Mouse (Mus musculus) neural tube, embryonic 15.5 days (tissue): ENCODE measurements at regions not wholly inside any gene's neighbourhood (a gene's known extent, or its start where the extent isn't known, plus 50 kb on each side); places are given as distances from the start of the nearest gene placed in this dataset.
A peak's percentile ranks its signal among the peaks of the same experiment; 100 is the strongest.

Source experiments
- ATAC-seq: fragments of 200-750 bp; cut with Nextera tagmentation; 2 replicates; pipeline ENCODE4 v1.8.0; 2017; ENCODE audit warnings: mild to moderate bottlenecking, moderate TSS enrichment, moderate library complexity; ENCODE audit not compliant: low FRiP score
- H3K27ac ChIP-seq: fragments of 300-500 bp; sonication (generic); replicated peaks from 2 replicates; pipeline ENCODE4 v1.5.1; 2015; ENCODE audit warnings: mild to moderate bottlenecking, inconsistent platforms
- H3K27me3 ChIP-seq: fragments of 300-500 bp; sonication (generic); replicated peaks from 2 replicates; pipeline ENCODE4 v1.6.1; 2015; ENCODE audit warnings: inconsistent platforms
- H3K36me3 ChIP-seq: fragments of 300-500 bp; sonication (generic); 2 replicates; pipeline ENCODE4 v1.6.1; 2015; ENCODE audit warnings: inconsistent platforms
- H3K4me1 ChIP-seq: fragments of 300-500 bp; sonication (generic); 2 replicates; pipeline ENCODE4 v1.6.1; 2015; ENCODE audit warnings: inconsistent platforms
- H3K4me2 ChIP-seq: fragments of 300-500 bp; sonication (generic); 2 replicates; pipeline ENCODE4 v1.6.1; 2015; ENCODE audit warnings: inconsistent platforms, mild to moderate bottlenecking, moderate library complexity
- H3K4me3 ChIP-seq: fragments of 300-500 bp; sonication (generic); replicated peaks from 2 replicates; pipeline ENCODE4 v1.5.1; 2015; ENCODE audit warnings: mild to moderate bottlenecking, inconsistent platforms
- H3K9ac ChIP-seq: fragments of 300-500 bp; sonication (generic); replicated peaks from 2 replicates; pipeline ENCODE4 v1.6.1; 2015; ENCODE audit warnings: mild to moderate bottlenecking, inconsistent platforms
- H3K9me3 ChIP-seq: fragments of 300-500 bp; sonication (generic); replicated peaks from 2 replicates; pipeline ENCODE4 v1.6.1; 2016; ENCODE audit warnings: inconsistent platforms
- WGBS: fragments of 180-500 bp; shearing (Covaris S2); methylation state at CpG from one replicate; pipeline ENCODE4 v1.1.7; 2015; ENCODE audit warnings: mixed read lengths; 5-methylcytosine and 5-hydroxymethylcytosine counted together

GRCm38 (mm10) chr1:61309563-61309962, 329.1 kb upstream of the Pard3b start:
- H3K27me3 ChIP-seq = peaks cover 19% of the 10 kb centered on the region
- ATAC-seq = no peak
- 0 out of 2 replicates have a peak, but pooled peaks cover 4% of the 10 kb centered on the region for H3K4me1 ChIP-seq
- H3K9ac ChIP-seq = no peak overlapping the region
- no peak overlapping the region for H3K4me2 ChIP-seq
- H3K27ac ChIP-seq = 0 out of 2 replicates have a peak overlapping the region, but pooled peaks have one; percentile 2
- 89% methylated on average over 1 of the region's 1 CpGs for WGBS
- H3K9me3 ChIP-seq = no peaks in the 10 kb centered on the region
- H3K4me3 ChIP-seq = no peak overlapping the region
- no peaks in the 10 kb centered on the region for H3K36me3 ChIP-seq

GRCm38 (mm10) chr1:61310063-61310760, 328.4 kb upstream of the Pard3b start:
- H3K27ac ChIP-seq = 0 out of 2 replicates have a peak overlapping the region, but pooled peaks have one; percentile 2
- H3K36me3 ChIP-seq = no peaks in the 10 kb centered on the region
- no peak overlapping the region for H3K4me3 ChIP-seq
- H3K27me3 ChIP-seq = peaks cover 18% of the 10 kb centered on the region
- no peak for ATAC-seq
- no peak overlapping the region for H3K9ac ChIP-seq
- H3K9me3 ChIP-seq = no peaks in the 10 kb centered on the region
- H3K4me2 ChIP-seq = no peak overlapping the region
- 0 out of 2 replicates have a peak, but pooled peaks cover 4% of the 10 kb centered on the region for H3K4me1 ChIP-seq
- 57% methylated on average over 3 of the region's 3 CpGs for WGBS

- no peaks in the 10 kb centered on the region for H3K9me3 ChIP-seq
- H3K27me3 ChIP-seq = peaks cover 18% of the 10 kb centered on the region
- no peaks in the 10 kb centered on the region for H3K36me3 ChIP-seq
- H3K4me2 ChIP-seq = no peak overlapping the region
- 41% methylated on average over 2 of the region's 2 CpGs for WGBS
- ATAC-seq = no peak
- H3K9ac ChIP-seq = no peak overlapping the region
- H3K4me1 ChIP-seq = 0 out of 2 replicates have a peak, but pooled peaks cover 4% of the 10 kb centered on the region
- H3K4me3 ChIP-seq = no peak overlapping the region
- no peak overlapping the region for H3K27ac ChIP-seq
Observed at GRCm38 (mm10) chr1:61310761-61311090, 327.9 kb upstream of the Pard3b start.

GRCm38 (mm10) chr1:61313196-61313595, 325.4 kb upstream of the Pard3b start:
- Histone ChIP-seq H3K27ac (no peak overlapping the region), H3K27me3 (0 out of 2 replicates have a peak, but pooled peaks cover 7% of the 10 kb centered on the region), H3K9ac (no peak overlapping the region), H3K4me3 (no peak overlapping the region), H3K36me3 (no peaks in the 10 kb centered on the region), H3K9me3 (no peaks in the 10 kb centered on the region), H3K4me2 (no peak overlapping the region), H3K4me1 (no peaks in the 10 kb centered on the region)
- WGBS = 94% methylated on average over 4 of the region's 4 CpGs
- ATAC-seq = no peak

- Histone ChIP-seq H3K4me3 (no peak overlapping the region), H3K9ac (no peak overlapping the region), H3K27ac (no peak overlapping the region), H3K36me3 (no peaks in the 10 kb centered on the region), H3K4me2 (no peak overlapping the region), H3K27me3 (0 out of 2 replicates have a peak, but pooled peaks cover 7% of the 10 kb centered on the region), H3K4me1 (no peaks in the 10 kb centered on the region), H3K9me3 (no peaks in the 10 kb centered on the region)
- ATAC-seq = no peak
- WGBS = 76% methylated on average over 4 of the region's 4 CpGs
Observed at GRCm38 (mm10) chr1:61316261-61316660, 322.4 kb upstream of the Pard3b start.

- Histone ChIP-seq H3K9ac (no peak overlapping the region), H3K4me2 (no peak overlapping the region), H3K4me3 (no peak overlapping the region), H3K9me3 (no peaks in the 10 kb centered on the region), H3K4me1 (no peaks in the 10 kb centered on the region), H3K36me3 (no peaks in the 10 kb centered on the region), H3K27ac (no peak overlapping the region), H3K27me3 (0 out of 2 replicates have a peak, but pooled peaks cover 9% of the 10 kb centered on the region)
- ATAC-seq = no peak
- 73% methylated on average over 2 of the region's 2 CpGs for WGBS
Observed at GRCm38 (mm10) chr1:61316736-61317135, 321.9 kb upstream of the Pard3b start.

- 84% methylated on average over 1 of the region's 1 CpGs for WGBS
Observed at GRCm38 (mm10) chr1:61318042-61318441, 320.6 kb upstream of the Pard3b start.

GRCm38 (mm10) chr1:61321513-61322145, 317.0 kb upstream of the Pard3b start:
- no peak overlapping the region for H3K27ac ChIP-seq
- WGBS = 90% methylated on average over 6 of the region's 6 CpGs
- H3K4me2 ChIP-seq = no peak overlapping the region
- no peak overlapping the region for H3K4me3 ChIP-seq
- no peak overlapping the region for H3K9ac ChIP-seq
- 0 out of 2 replicates have a peak, but pooled peaks cover 3% of the 10 kb centered on the region for H3K27me3 ChIP-seq
- H3K36me3 ChIP-seq = no peaks in the 10 kb centered on the region
- H3K4me1 ChIP-seq = no peaks in the 10 kb centered on the region
- ATAC-seq = no peak
- H3K9me3 ChIP-seq = no peaks in the 10 kb centered on the region

More at GRCm38 (mm10) chr1:61318042-61318441, 320.6 kb upstream of the Pard3b start:
- Histone ChIP-seq H3K4me1 (no peaks in the 10 kb centered on the region), H3K4me2 (no peak overlapping the region), H3K9ac (no peak overlapping the region), H3K27me3 (0 out of 2 replicates have a peak, but pooled peaks cover 9% of the 10 kb centered on the region), H3K4me3 (no peak overlapping the region), H3K9me3 (no peaks in the 10 kb centered on the region), H3K27ac (no peak overlapping the region), H3K36me3 (no peaks in the 10 kb centered on the region)
- no peak for ATAC-seq

- Histone ChIP-seq H3K36me3 (no peaks in the 10 kb centered on the region), H3K9ac (no peak overlapping the region), H3K4me2 (no peak overlapping the region), H3K27ac (no peak overlapping the region), H3K27me3 (no peaks in the 10 kb centered on the region), H3K9me3 (no peaks in the 10 kb centered on the region), H3K4me1 (no peaks in the 10 kb centered on the region), H3K4me3 (no peak overlapping the region)
- ATAC-seq = no peak
- 87% methylated on average over 2 of the region's 2 CpGs for WGBS
Observed at GRCm38 (mm10) chr1:61331456-61331855, 307.2 kb upstream of the Pard3b start.

- Histone ChIP-seq H3K36me3 (no peaks in the 10 kb centered on the region), H3K4me1 (no peaks in the 10 kb centered on the region), H3K27ac (no peak overlapping the region), H3K9ac (no peak overlapping the region), H3K9me3 (no peaks in the 10 kb centered on the region), H3K4me2 (no peak overlapping the region), H3K4me3 (no peak overlapping the region), H3K27me3 (no peaks in the 10 kb centered on the region)
- no peak for ATAC-seq
- WGBS = 83% methylated on average over 3 of the region's 3 CpGs
Observed at GRCm38 (mm10) chr1:61331906-61332305, 306.7 kb upstream of the Pard3b start.

- Histone ChIP-seq H3K4me1 (no peaks in the 10 kb centered on the region), H3K9me3 (no peaks in the 10 kb centered on the region), H3K36me3 (no peaks in the 10 kb centered on the region), H3K4me2 (no peak overlapping the region), H3K4me3 (no peak overlapping the region), H3K9ac (no peak overlapping the region), H3K27ac (no peak overlapping the region), H3K27me3 (no peaks in the 10 kb centered on the region)
- ATAC-seq = no peak
- WGBS = 64% methylated on average over 2 of the region's 2 CpGs
Observed at GRCm38 (mm10) chr1:61336367-61336766, 302.3 kb upstream of the Pard3b start.

GRCm38 (mm10) chr1:61352921-61353320, 285.7 kb upstream of the Pard3b start:
- WGBS = 92% methylated on average over 1 of the region's 1 CpGs
- no peak overlapping the region for H3K9ac ChIP-seq
- no peaks in the 10 kb centered on the region for H3K4me1 ChIP-seq
- no peak overlapping the region for H3K27ac ChIP-seq
- H3K36me3 ChIP-seq = no peaks in the 10 kb centered on the region
- no peaks in the 10 kb centered on the region for H3K27me3 ChIP-seq
- H3K4me2 ChIP-seq = no peak overlapping the region
- no peak overlapping the region for H3K4me3 ChIP-seq
- H3K9me3 ChIP-seq = no peaks in the 10 kb centered on the region
- no peak for ATAC-seq
